Mouse (Mus musculus): ENCODE data around the gene Acd.

Acd gene

DNA sequence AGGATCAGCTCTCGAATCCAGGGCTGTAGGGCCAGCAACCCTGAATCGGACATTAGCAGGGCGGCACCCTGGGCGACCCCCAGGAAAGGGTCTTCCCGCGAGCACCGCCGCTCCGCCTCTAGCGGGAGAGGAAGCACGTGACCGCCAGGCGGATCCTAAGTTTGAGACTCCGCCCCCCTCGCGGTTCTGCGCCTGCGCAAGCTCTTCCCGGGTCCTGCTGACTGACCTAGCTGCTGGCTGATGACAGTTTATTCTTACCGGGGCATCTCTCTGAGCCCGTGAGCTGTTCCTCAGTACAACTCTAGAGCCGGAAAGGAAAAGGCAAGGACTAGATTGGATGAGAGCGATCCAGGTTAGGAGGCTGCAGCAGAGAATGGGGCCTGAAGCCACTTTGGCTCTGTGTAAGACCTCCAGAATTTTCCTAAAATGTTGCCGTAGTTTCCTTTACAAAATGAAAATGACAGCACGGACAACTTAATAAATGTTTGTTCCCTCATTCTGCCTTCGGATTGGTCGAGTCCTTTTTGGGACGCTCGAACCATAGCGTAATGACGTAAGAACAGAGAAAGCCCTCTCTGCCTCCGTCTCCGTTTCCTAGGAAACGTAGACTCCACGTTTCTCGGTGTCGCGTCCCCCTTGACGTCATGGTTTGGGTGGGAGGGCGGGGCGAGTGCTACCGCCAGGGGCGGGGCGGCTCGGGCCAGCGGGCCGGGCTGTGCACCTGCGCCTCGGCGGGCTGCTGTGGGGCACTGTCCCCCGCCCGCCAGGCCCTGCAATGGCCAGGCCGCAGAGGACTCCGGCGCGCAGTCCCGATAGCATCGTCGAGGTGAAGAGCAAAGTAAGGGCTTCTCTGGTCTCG, at the start of gene Acd, which contains the start of gene Pard6a:
Gene Acd, minus strand, starts transcription at position 137 of the 859 bp plus-strand sequence.
Gene Pard6a, plus strand, starts transcription at position 183 of the 859 bp plus-strand sequence.
- peak; percentile 97 for DNase-seq (ENCODE audit: low read depth, low spot score)

DNA sequence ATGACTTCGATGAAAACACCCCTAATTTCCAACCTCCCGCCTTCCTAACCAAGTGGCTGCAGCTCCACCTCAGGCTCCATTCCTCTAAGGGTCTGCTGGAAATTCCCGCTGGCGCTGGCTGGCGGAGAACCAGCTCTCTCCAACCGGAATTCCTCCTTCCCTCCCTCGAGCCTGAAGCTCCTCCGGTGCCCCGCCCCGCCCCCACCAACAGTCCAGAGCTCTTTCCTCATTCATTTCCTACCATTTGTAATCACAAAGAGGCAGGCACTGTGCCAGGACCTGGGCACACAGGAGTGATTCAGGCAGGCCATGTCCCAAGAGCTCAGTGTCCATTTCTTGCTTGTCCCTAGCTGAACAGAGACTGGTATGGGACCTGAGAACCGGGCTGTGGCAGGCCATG, 49.7 kb upstream of the Acd start:
- DNase-seq (ENCODE audit: low read depth, low spot score): peak; percentile 66

DNA sequence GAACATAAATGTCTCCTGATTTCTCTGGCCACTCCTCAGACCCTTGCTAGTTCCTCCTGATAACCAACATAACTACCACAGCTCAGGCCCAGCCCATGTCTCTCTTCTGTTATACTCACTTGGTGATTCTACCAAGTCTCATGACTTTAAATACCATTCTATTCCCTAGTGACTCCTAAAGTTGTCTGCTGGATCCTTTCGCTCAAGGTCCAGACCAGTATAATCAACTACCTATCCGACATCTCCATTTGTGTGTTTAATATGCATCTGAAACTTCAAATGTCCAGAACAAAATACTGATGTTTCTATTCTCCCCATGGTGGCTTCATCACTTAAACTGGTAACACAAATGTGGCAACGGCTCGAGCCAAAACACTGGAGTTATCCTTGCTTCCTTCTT, 42.4 kb upstream of the Acd start:
- no peak for DNase-seq (ENCODE audit: low read depth, low spot score)

DNA sequence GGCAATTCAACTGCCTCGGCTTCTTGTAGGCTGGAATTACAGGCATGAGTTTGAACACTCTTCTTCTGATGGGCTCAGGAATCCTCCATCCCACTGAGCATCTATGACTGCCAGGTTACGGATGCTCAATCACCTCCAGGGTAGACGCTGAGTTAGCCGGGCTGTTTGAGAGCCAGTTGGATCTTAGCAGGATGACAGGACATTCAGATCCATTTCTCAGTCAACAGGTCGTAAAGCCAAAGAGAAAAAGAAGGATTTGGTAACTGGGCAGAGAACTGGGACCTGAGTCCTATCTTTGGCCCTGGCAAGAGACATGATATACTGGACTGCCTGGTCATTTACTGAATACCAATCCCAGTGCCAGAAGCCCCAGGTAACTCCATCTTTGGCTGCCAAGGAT, 38.3 kb upstream of the Acd start:
- no peak for DNase-seq (ENCODE audit: low read depth, low spot score)

DNA sequence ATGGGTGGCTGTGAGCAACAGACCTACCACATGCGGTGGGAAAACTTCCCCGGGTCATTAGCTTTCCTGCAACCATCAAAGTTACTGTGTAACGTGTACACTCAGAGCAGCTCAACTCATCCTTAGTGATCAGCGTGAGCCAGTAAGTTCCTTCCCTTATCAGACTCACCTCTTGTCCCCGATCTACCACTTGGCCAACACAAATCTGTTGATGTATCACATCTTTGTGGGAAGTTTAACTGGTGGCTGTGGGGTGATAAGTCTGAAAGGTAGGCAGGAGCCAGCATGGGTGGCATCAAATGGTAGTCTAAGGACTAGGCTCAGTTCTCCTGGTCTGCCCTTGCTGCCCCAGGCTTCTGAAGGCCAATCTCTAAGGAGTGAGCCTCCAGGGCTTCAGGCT, 31.3 kb upstream of the Acd start:
- DNase-seq (ENCODE audit: low read depth, low spot score): no peak

DNA sequence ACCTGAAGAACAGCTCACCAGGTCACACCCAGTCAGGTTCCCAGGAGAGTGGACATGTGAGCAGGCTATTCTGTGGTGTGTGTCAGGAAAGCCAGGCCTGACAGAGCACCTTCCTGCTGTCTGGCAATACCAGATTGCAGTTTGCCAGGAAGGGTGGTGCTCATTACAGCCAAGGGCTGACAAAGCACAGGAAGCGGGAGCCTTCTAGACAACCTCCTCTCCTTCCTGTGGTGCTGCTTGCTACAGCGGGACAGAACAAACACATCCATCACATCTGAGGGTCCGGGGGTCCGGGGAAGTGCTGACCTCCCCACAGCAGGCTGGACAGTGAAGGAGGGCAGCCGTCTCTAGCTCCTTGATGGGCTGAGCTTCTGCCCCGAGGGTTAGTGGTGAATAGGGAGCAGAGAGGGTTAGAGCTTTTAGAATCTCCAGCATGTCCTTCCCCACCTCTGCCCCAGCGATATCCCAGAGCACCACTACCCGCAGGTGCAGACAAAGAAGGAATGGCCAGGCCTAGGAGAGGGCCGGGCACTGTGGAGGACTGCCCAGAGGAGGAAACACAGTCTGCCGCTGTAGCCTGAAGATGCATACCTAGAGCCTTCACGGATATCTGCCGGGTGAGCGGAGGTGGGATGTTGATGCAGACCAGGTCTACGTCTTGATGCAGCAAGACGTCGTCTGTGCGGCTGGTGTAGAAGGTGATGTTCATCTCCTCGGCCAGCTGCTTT, 26.7 kb upstream of the Acd start:
- no peak for DNase-seq (ENCODE audit: low read depth, low spot score)

DNA sequence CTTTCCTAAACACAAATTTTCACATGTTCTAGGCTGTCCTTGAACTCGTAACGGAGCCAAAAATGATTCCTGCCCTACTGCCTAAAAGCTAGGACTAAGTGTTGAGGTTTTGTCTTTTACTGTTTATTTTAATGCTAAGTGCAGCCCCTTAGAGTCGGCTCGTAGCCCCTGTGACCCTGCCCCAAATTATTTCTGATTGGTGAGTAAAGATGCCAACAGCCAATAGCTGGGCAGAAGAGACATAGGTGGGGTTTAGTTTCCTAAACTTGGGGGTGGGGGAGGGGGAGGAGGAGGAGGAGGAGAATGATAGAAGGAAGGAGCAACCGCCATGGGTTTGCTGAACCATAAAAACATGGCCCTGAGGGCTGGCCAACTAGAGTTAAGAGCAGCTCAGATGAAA, 24.8 kb upstream of the Acd start:
- no peak for DNase-seq (ENCODE audit: low read depth, low spot score)

DNA sequence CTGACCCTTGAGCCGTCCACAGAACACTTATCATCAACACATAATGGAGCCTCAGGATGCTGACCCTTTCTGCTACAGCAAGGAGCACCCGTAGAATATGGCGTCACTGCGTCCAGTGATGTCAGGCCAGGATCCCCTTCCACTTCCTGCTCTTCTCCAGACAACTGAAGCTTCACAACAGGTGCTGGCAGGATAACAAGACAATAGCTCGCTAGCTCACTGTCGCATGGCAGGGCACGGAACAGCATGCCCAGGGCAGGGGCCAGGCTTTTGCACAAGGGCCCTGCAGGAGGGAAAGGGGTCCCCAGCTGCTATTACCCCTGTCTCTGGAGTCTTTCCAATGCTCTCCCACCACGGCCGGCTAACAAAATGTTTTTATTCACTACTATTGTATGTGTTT, 22.0 kb upstream of the Acd start:
- DNase-seq (ENCODE audit: low read depth, low spot score): no peak

DNA sequence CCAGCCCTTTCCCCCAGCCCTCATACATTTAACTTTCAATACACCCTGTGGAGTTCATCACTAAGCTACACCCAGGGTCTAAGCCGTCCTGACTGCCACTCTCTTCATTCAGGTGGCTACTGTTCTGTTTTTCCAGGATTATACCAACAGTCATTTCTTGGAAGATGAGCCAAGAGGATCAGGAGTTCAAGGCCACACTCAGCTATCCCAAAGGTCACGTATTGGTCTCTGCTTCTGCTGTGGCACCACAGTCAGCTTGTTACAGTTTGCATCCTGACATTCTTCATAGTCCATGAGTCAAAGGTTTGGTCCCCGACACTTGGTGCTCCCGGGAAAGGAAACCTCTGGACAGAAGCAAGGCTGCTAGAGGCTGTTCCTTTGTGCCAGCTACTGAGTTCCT, 18.7 kb upstream of the Acd start:
- no peak for DNase-seq (ENCODE audit: low read depth, low spot score)

DNA sequence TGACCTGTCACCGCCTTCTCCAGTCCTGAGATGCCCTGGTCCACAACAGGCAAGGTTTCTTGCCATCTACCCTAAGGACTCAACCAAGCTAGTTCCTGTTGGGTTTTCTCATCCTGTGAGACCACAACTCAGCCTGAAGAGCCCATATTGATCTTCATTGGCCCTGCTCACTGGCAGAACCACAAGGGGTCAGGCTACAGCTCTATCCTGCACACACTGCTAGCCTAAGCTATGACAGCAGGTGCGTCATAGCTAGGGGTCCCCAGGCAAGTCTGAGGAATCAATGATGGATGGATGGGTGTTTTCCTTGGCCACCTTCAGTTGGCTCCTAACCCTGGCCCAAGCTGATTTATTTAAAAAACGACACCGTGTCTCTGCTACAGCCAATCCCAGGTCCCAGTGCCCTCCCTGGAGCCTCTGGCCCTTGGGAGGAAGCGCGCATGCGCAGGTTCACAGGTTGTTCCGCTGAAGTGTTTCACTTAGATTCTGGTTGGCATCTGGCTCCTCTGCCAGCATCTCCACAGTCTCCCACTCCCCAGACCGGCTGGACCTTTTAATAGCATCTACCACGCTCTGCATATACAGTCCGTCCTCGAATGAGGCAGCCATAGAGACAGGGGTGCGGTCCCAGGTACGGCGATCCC, 15.5 kb upstream of the Acd start:
- no peak for DNase-seq (ENCODE audit: low read depth, low spot score)

DNA sequence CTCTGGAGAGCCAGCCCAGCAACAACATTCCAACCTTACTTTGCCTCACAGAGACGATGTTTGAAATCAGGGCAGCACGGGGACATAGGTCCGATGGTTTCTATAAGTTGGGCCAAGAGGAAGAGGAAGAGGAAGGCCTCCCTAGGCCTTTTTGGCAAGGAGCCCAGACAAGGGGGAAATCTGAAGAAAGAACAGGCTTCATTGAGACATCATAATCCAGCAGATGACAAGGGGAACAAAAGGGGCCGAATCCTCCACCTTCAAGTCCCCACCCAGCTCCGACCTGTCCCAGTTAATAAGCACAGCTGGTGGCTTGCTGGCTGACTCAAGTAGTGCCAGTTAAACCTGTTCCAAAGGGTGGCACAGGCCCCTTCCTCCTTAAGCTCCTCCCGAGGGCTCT, 14.1 kb upstream of the Acd start:
- no peak for DNase-seq (ENCODE audit: low read depth, low spot score)

DNA sequence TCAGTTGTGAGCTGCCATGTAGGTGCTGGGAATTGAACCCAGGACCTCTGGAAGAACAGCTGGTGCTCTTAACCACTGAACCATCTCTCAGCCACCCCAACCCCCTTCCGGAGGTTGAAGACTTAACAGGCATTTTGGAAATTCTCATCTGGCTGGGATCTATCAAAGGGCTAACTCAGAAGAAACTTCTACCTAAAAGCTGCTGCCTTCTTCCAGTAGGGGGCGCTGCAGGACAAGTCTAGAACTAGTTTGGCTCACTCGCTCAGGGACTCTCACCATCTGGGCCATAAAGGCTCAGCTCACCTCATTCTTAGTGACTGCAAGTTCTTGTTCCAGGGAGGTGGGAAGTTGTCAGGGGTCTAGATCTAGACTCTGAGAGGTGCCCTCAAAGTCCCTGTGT, 13.2 kb upstream of the Acd start:
- DNase-seq (ENCODE audit: low read depth, low spot score): peak; percentile 92

DNA sequence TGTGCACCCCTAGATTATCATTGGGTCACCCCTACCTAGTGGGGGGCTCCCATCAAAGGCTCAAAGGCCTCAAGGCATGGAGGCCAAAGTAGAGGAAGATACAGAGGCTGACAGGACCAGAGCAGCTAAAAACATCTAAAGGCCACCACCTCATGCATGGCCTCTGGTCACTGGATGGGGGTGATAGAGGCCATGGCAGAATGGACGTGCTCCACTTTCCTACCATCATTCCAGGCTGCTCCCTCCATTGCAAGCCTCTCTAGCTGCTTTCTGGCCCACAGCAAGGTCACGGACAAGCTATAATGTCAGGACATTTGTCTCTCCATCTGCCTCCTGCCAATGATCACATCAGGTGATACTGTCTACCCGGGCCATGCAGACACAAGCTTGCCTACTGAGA, 11.4 kb upstream of the Acd start:
- no peak for DNase-seq (ENCODE audit: low read depth, low spot score)

DNA sequence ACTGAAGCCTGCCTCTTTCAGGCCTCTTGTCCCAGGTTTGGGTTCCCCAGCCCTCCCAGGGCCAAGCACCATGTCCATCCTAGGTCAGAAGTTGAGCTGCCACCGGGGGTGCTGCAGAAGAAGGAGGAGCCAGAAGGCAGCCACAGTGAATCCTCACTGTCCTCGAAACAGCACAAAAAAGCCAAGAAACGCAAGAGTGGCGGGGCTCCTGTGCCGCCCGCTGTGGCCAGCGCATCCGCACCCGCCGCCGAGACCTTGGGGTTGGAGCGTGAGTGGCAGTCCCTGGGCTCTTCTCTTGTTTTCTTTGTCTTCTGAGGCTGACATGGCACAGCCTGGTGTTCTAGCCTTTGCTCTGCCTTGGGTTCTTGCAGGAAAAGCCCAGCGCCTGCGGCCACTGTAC, 8.4 kb upstream of the Acd start:
- DNase-seq (ENCODE audit: low read depth, low spot score): no peak

DNA sequence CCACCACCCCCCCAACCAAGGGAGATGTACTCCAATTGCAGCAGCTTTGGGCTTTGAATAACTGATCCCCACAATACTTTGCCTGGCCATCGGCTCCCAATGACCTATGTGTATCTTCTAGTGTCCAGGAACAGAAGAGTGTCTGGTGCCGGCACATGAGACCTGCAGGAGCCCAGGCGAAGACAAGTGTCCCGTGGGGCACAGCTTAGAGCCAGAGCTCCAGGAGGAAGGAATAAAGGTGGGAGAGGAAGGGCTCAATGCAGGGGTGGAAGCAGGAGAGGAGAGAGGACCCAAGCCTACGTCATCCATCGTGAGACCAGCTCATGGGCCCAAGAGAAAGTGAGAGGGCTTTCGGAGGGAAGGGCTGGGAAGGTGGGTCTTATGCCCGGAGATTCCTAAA, 7.8 kb upstream of the Acd start:
- no peak for DNase-seq (ENCODE audit: low read depth, low spot score)

DNA sequence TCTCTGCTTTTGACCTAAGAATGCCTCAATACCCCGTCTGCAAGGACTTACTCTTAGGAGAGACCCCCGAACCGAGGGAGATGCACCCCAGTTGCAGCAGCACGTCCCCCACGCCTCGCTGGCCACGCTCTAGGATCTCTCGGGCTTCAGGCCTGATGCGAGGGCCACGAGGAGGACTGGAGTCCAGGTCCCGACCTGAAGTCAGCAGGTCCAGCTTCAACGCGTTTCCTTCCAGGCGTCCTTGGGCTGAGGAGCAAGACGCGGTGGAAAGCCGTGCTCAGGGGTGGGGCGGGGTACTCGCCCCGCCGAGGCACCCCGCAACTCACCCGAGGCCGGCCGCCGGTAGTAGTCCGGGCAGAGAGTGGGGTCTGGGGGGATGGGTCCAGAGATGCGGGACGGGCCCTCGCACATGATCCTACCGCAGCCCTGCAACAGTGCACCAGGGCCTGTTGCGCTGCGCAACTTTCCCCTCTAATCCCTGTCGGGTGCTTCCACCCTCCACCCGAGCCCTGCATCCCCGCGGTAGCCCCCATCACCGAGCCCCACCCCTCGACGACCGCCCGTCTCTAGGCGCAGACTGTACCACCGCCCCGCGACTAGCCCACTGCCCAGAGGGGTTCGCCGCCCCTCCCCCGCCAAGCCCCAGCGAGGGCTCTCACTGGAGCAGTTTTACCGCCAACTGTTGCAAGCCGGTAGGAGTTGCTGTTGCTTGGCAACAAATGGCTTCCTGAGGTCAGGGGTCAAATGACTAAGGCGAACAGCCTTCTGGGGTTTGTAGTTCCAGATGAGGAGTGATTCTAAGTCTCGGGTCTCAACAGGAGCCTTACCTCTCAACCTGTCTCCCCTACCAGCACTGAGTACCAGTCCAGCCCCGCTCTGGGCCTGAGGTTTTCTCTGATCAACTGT, 6.8 kb upstream of the Acd start, which contains the start of the genes 4933405L10Rik and Enkd1:
Gene 4933405L10Rik, plus strand, starts transcription at position 158 of the 906 bp plus-strand sequence.
Gene Enkd1, minus strand, starts transcription at position 713 of the 906 bp plus-strand sequence.
- DNase-seq (ENCODE audit: low read depth, low spot score): peak; percentile 97

DNA sequence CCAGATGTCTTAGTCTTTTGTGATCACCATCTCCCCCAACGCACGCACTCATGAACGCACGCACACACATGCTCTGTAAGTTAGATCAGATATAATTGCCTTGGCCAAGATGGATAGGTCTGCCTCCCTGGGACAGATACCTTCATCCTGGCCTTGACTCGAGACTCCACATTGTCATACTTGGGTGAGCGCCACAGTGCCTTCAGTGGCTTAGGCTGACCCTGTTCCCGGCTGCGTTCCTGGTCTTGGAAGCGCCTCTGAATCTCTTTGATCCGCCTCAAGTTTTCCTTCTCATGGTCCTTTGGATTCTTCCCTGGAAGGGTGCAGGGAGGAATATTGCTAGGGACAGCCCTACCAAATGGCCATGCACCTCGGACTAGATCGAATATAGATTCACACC, 5.5 kb upstream of the Acd start:
- no peak for DNase-seq (ENCODE audit: low read depth, low spot score)

DNA sequence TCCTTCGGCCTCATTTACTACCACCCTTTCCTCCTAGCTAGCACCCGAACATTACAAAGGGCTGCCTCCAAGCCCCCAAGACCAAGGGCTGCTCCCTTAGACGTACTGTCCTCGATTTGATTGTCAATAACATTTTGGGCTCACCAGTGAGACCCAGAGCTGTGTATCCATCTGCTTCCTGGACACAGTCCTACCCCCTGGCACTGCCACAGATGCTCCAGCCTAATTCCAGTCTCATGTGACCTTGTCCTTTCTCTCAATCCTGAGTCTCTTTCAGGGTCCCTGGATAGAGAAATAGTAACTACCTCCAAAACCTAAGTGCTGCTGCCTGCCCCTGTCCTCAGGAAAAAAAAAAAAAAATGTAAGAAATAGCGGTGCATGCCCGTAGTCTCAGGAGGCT, 4.1 kb upstream of the Acd start:
- DNase-seq (ENCODE audit: low read depth, low spot score): peak; percentile 93

DNA sequence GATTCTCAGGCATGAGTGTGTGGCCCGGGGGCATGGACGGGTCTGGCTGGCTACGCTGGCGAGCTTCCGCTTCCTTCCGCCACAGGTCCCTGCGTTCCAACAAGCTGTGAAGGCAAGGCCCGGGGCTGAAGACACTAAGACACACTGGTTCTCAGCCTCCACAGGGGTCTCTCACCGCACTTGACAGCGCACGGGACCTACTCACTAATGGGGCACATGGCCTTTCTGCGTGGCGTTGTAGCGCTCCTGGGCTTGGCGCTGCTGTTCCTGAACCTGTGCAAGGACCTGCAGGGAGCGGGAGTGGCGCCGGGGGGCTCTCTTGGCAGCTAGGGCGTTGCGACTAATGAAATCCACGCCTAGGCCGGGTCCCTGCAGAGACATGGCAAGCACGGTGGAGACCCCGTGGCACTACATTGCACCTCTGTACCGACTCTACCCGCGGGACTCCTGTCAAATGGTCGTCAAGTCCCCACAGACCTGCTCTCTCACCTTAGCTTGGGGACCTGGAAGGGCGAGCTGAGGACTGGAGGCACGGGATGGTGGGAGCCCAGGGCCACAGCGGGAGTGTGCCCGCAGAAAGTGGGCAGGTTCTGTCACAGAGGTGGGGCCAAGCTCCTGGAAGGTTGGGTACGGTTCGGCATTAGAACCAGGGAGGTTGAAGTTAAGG, 3.4 kb upstream of the Acd start:
- DNase-seq (ENCODE audit: low read depth, low spot score): no peak

DNA sequence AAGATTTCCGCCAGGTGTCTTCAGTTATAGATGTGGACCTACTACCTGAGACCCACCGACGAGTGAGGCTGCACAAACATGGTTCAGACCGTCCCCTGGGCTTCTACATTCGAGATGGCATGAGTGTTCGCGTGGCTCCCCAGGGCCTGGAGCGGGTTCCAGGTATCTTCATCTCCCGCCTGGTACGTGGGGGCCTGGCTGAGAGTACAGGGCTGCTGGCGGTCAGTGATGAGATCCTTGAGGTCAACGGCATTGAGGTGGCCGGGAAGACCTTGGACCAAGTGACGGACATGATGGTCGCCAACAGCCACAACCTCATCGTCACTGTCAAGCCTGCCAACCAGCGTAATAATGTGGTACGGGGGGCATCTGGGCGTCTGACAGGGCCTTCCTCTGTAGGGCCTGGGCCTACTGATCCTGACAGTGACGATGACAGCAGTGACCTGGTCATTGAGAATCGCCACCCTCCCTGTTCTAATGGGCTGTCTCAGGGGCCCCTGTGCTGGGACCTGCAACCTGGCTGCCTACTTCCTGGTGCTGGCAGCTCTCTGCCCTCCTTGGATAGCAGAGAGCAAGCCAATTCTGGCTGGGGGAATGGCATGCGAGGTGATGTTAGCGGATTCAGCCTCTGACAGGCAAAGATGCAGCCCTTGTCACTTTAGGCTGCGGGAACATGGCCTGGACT, 2.0 kb upstream of the Acd start:
- peak; percentile 57 for DNase-seq (ENCODE audit: low read depth, low spot score)

Data from brain, adult 2 months (tissue).